Mouse (Mus musculus): ENCODE data around the gene Art3. TPM values are rescaled to one million over a fixed set of nuclear protein-coding genes. Genes with fewer than 3 reads are reported as not detected.

Art3 gene
- 3.0 and 3.9 TPM in 2 replicates for polyA plus RNA-seq (2015; fragmentation: Nextera tagmentation; extraction: Ambion mirVana)

GRCm38 (mm10) chr5:92331635-92332338 is at the start of gene Art3:
Art3 (plus strand) TSS chr5:92331827.
- ATAC-seq (replicated peaks; ENCODE audit: low FRiP score): no peak
- Histone ChIP-seq H3K9ac (no peak within 1 kb of the TSS), H3K4me1 (peaks cover 5% of the 10 kb centered on the region; the same call in 1 of the 2 replicates)

GRCm38 (mm10) chr5:92282571-92282970 is 49.1 kb upstream of the Art3 start:
- no peak overlapping the region for H3K27ac ChIP-seq
- WGBS: 78% methylated on average over 4 of the region's 4 CpGs
- H3K4me1 ChIP-seq: peaks cover 8% of the 10 kb centered on the region
- H3K4me2 ChIP-seq: no peak overlapping the region
- no peaks in the 10 kb centered on the region for H3K27me3 ChIP-seq
- no peaks in the 10 kb centered on the region for H3K9me3 ChIP-seq (replicated peaks)
- H3K4me3 ChIP-seq (replicated peaks): no peak overlapping the region
- ATAC-seq (replicated peaks; ENCODE audit: low FRiP score): no peak
- H3K9ac ChIP-seq: no peak overlapping the region
- peaks cover 36% of the 10 kb centered on the region for H3K36me3 ChIP-seq

More at GRCm38 (mm10) chr5:92331635-92332338, at the start of gene Art3:
- Histone ChIP-seq H3K4me3 (replicated peaks) (peak within 1 kb of the TSS; percentile 5; the same call in 1 of the 2 replicates), H3K36me3 (no peaks in the 10 kb centered on the region), H3K4me2 (peak within 1 kb of the TSS; percentile 28), H3K27me3 (no peaks in the 10 kb centered on the region), H3K9me3 (replicated peaks) (no peaks in the 10 kb centered on the region), H3K27ac (peak within 1 kb of the TSS; percentile 82)
- WGBS: 90% methylated on average over 17 of the region's 17 CpGs

DNA sequence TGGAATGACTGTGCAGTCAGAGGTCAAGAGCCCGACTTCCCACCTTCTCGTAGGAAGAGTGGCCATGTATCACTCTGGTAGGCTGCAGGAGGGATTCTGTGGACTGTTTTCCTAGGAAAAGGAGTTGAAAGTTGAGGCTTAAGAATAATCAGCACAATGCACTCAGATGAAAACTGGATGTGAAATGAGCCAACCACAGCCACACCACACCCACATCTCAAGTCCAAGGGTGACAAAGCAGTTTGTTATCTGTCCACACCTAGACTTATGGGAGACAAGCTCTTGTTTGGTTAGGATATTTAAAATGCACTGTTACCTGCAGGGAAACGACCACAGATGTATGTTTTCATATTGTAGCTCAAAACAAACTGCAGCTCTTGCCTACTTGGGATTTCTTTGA is 48.5 kb upstream of the Art3 start:
- no peak overlapping the region for H3K4me2 ChIP-seq
- peaks cover 41% of the 10 kb centered on the region for H3K36me3 ChIP-seq
- H3K9me3 ChIP-seq (replicated peaks): no peaks in the 10 kb centered on the region
- H3K4me1 ChIP-seq: peaks cover 8% of the 10 kb centered on the region
- H3K9ac ChIP-seq: no peak overlapping the region
- H3K27me3 ChIP-seq: no peaks in the 10 kb centered on the region
- WGBS: 47% methylated on average over 3 of the region's 3 CpGs
- no peak overlapping the region for H3K4me3 ChIP-seq (replicated peaks)
- ATAC-seq (replicated peaks; ENCODE audit: low FRiP score): no peak
- H3K27ac ChIP-seq: no peak overlapping the region

- no peak for ATAC-seq (replicated peaks; ENCODE audit: low FRiP score)
- Histone ChIP-seq H3K9me3 (replicated peaks) (no peaks in the 10 kb centered on the region), H3K9ac (no peak overlapping the region), H3K4me3 (replicated peaks) (no peak overlapping the region), H3K27ac (no peak overlapping the region), H3K27me3 (no peaks in the 10 kb centered on the region), H3K36me3 (peaks cover 87% of the 10 kb centered on the region), H3K4me2 (no peak overlapping the region), H3K4me1 (no peaks in the 10 kb centered on the region)
- WGBS: 83% methylated on average over 6 of the region's 6 CpGs
Observed at GRCm38 (mm10) chr5:92287840-92288239, 43.8 kb upstream of the Art3 start.

DNA sequence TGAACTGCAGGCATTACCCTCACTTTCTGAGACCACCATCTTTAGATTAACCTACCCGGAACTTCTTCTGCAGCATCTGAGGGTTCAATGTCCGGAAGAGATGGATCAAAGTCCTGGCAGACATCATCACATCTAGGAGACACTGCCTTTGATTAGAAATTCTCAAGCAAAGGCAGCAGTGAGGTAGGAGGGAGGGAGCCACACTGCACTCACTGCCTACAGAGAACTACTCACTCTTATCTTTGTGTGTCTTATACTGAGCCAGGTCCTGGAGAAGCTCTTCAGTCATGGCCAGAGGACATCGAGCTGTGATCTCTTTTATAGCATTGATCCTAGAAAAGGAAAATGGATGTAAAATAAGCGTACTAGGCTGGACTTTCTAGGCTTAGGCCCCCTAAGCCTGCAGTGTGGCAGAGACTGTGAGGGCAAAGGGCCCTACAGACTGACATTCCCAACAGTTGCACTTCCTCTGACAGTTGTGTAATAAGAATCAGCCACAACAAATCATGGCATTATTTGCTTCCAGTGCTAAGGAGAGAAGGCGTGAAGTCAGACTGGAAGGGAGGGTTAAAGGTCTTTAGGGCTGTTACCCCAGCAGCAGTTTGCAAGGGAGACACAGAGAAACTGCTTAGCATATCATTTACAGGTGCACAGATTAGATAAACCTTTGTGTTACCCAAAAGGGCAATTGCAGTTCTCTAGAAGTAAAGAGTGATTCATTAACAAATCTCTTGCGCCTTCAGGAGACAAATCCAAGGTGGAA is 39.8 kb upstream of the Art3 start:
- Histone ChIP-seq H3K27me3 (no peaks in the 10 kb centered on the region), H3K36me3 (peaks cover 98% of the 10 kb centered on the region), H3K4me2 (no peak overlapping the region), H3K27ac (no peak overlapping the region), H3K9me3 (replicated peaks) (no peaks in the 10 kb centered on the region), H3K4me3 (replicated peaks) (no peak overlapping the region), H3K9ac (no peak overlapping the region), H3K4me1 (no peaks in the 10 kb centered on the region)
- 86% methylated on average over 6 of the region's 6 CpGs for WGBS
- no peak for ATAC-seq (replicated peaks; ENCODE audit: low FRiP score)

DNA sequence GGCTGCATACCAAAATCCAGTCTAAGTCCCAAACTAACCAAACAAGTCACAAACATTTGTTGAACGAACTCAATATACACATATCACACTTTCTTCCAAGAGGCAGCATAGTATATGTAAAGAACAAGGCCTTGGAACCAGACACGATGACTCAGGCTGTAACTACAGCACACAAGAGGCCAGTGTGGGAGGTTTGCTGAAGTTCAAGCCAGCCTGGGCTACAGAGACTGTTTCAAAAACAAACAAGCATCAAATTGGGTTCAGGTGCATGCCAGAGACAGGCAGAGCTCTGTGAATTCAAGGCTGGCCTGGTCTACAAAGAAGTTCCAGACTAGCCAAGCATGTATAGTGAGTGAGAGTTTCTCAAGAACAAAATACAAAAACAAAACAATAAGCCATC is 37.1 kb upstream of the Art3 start:
- H3K9ac ChIP-seq: no peak overlapping the region
- H3K27me3 ChIP-seq: no peaks in the 10 kb centered on the region
- H3K9me3 ChIP-seq (replicated peaks): no peaks in the 10 kb centered on the region
- no peak overlapping the region for H3K4me3 ChIP-seq (replicated peaks)
- H3K4me2 ChIP-seq: no peak overlapping the region
- 88% methylated on average over 2 of the region's 2 CpGs for WGBS
- no peak overlapping the region for H3K27ac ChIP-seq
- ATAC-seq (replicated peaks; ENCODE audit: low FRiP score): no peak
- H3K36me3 ChIP-seq: peaks cover 96% of the 10 kb centered on the region
- no peaks in the 10 kb centered on the region for H3K4me1 ChIP-seq

DNA sequence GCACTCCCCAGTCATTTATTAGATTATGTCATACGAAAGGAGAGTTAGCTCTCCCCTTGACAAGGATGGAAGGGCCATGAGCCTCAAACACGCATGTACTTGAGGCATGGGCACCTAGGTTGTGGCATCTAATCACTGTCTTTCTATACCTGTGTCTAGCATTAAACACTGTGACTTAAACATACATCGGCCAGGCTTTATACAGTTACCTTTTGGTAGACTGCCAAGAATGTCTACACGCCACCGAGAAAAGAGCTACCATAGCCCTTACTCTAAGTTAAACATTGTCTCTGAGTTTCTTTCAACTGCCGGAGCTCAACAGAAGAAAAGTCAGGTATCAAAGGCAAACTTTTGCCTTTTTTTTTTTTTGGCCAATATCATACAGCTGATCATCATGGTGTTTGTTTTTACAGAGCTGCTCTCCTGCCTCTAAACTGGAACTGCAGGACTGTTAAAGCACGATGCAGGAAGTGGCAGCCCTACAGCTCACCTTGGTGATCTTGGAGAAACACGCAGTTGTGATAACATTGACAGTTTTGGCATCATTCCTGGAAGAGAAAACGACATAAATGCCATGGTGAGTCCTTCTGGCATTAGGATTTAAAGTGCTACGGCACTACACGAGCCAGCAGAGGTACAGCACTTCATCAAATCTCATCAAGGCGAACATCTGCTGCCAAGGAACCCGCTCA is 29.3 kb upstream of the Art3 start:
- WGBS: 87% methylated on average over 13 of the region's 13 CpGs
- no peak overlapping the region for H3K9ac ChIP-seq
- H3K4me2 ChIP-seq: no peak overlapping the region
- ATAC-seq (replicated peaks; ENCODE audit: low FRiP score): no peak
- no peaks in the 10 kb centered on the region for H3K4me1 ChIP-seq
- no peak overlapping the region for H3K27ac ChIP-seq
- H3K36me3 ChIP-seq: peaks cover 92% of the 10 kb centered on the region
- H3K27me3 ChIP-seq: no peaks in the 10 kb centered on the region
- H3K9me3 ChIP-seq (replicated peaks): no peaks in the 10 kb centered on the region
- no peak overlapping the region for H3K4me3 ChIP-seq (replicated peaks)

- WGBS: 67% methylated on average over 3 of the region's 3 CpGs
- no peak overlapping the region for H3K4me3 ChIP-seq (replicated peaks)
- H3K36me3 ChIP-seq: peaks cover 74% of the 10 kb centered on the region
Observed at GRCm38 (mm10) chr5:92304291-92304690, 27.3 kb upstream of the Art3 start.

GRCm38 (mm10) chr5:92309681-92310511 is 21.7 kb upstream of the Art3 start, which contains the start of gene Sdad1:
Sdad1 (minus strand) TSS chr5:92310479.
- ATAC-seq (replicated peaks; ENCODE audit: low FRiP score): peak; percentile 94
- peak within 1 kb of the TSS; percentile 95 for H3K4me3 ChIP-seq (replicated peaks)
- H3K36me3 ChIP-seq: peaks cover 18% of the 10 kb centered on the region
- H3K4me2 ChIP-seq: peak within 1 kb of the TSS; percentile 74
- H3K9me3 ChIP-seq (replicated peaks): no peaks in the 10 kb centered on the region
- H3K9ac ChIP-seq: peak within 1 kb of the TSS; percentile 72
- H3K4me1 ChIP-seq: peaks cover 17% of the 10 kb centered on the region
- H3K27me3 ChIP-seq: no peaks in the 10 kb centered on the region
- peak within 1 kb of the TSS; percentile 82 for H3K27ac ChIP-seq
- WGBS: 3% methylated on average over 41 of the region's 41 CpGs

More at GRCm38 (mm10) chr5:92304291-92304690, 27.3 kb upstream of the Art3 start:
- Histone ChIP-seq H3K27ac (no peak overlapping the region), H3K4me1 (peaks cover 14% of the 10 kb centered on the region), H3K27me3 (no peaks in the 10 kb centered on the region), H3K9ac (no peak overlapping the region), H3K4me2 (no peak overlapping the region), H3K9me3 (replicated peaks) (no peaks in the 10 kb centered on the region)
- ATAC-seq (replicated peaks; ENCODE audit: low FRiP score): no peak

DNA sequence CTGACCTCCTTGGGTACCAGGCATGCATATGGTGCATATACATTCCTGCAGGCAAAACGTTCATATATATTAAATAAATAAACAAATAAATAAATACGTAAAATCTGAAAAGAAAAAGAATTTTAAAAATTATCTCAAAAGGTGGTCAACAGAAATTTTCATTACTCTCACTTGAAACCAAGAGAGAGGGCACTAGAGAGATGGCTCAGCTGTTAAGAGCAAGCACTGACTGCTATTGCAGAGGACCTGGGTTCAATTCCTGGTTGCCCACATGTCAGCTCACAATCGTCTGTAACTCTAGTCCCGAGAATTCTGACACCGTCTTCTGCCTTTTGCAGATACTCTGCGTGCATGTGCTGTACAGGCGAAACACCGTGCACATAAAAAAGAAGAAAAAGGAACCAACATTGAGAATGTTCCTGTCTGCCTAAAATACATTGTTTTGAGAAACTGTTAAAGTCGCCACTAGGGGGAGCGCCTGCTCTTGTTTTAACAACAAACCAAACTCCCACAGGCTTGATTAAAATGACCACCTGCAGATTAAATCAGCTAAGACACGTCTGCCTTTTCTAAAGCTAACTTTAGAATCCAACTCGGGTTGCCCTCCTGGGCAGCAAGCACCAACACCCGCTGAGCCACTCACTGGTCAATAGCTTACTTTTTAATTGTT is 19.4 kb upstream of the Art3 start:
- H3K27ac ChIP-seq: no peak overlapping the region
- no peaks in the 10 kb centered on the region for H3K36me3 ChIP-seq
- H3K9me3 ChIP-seq (replicated peaks): no peaks in the 10 kb centered on the region
- H3K9ac ChIP-seq: no peak overlapping the region
- ATAC-seq (replicated peaks; ENCODE audit: low FRiP score): no peak
- H3K27me3 ChIP-seq: no peaks in the 10 kb centered on the region
- H3K4me2 ChIP-seq: no peak overlapping the region
- no peak overlapping the region for H3K4me3 ChIP-seq (replicated peaks)
- peaks cover 17% of the 10 kb centered on the region for H3K4me1 ChIP-seq
- WGBS: 13% methylated on average over 13 of the region's 13 CpGs

GRCm38 (mm10) chr5:92313776-92314175 is 17.9 kb upstream of the Art3 start:
- no peaks in the 10 kb centered on the region for H3K9me3 ChIP-seq (replicated peaks)

More at GRCm38 (mm10) chr5:92313776-92314175, 17.9 kb upstream of the Art3 start:
- no peaks in the 10 kb centered on the region for H3K27me3 ChIP-seq
- no peak overlapping the region for H3K27ac ChIP-seq
- no peak overlapping the region for H3K9ac ChIP-seq
- H3K4me3 ChIP-seq (replicated peaks): no peak overlapping the region
- H3K4me1 ChIP-seq: peaks cover 7% of the 10 kb centered on the region
- H3K4me2 ChIP-seq: no peak overlapping the region
- no peaks in the 10 kb centered on the region for H3K36me3 ChIP-seq
- WGBS: 65% methylated on average over 7 of the region's 7 CpGs
- no peak for ATAC-seq (replicated peaks; ENCODE audit: low FRiP score)

Data from kidney, embryonic 15.5 days (tissue).